Mouse (Mus musculus) kidney, adult 9 months (tissue): Measurements from ENCODE around the gene Colec11.

Experiments
- DNase-seq: peaks from one replicate; pipeline ENCODE4 v3.0.0; 2022

The Colec11 gene

DNA sequence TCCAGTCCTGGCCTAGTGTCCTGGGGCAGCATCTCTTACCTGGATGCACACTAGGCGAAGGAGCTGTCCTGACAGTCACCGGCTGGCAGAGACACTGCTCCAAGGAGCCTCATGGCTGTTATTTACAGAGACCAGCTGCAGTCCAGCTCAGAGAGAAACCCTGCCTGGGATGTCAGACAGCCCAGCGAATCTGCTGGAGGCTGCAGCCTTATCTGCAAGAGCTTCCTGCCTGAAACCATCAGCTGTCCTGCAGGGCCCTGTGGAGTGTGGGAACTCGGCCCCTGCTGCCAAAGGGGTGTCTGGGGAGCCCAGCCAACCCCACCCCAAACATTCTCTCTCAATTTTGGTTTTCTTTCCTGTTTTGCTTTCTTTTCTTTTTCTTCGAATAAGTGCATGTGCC is at the start of gene Colec11:
TSS of gene Colec11 (minus strand) at position 183 of the 400 bp plus-strand sequence.
- DNase-seq = no peak

DNA sequence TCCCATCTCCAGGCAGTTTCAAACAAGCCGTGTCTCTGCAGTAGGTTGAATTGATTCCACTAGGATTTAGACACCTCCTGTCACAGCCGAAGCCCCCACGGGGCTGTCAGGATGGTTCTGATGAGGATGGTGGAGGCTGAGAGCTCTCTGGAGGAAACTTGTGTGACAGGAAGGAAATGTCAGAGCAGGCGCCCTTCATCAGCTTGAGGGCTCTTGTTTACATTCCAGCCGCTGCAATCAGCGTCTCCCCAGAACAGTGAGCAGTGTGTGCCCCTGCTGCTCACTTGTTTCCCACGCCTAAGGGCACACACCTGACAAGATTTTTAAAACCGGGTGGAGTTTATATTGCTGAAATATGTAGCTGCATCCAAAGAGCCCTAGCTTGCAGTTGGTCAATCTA is 44.1 kb upstream of the Colec11 start:
- no peak for DNase-seq

DNA sequence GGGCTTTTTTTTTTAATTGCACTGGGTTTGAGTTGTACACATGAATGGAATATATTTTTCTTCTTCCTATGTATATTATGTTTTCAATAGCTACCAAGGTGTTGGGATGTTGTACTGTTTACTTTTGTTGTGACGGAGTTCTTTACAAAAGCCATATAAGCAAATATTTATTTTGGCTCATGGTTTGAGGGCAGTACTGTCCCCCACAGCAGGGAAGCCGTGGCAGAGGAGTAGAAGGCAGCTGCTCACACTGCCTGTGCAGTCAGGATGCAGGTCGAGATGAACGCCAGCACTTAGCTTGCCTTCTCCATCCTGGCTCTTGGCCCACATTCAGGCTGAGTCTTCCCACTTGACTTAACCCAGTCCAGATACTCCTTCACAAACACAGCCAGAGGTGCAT is 43.6 kb upstream of the Colec11 start:
- DNase-seq = no peak

DNA sequence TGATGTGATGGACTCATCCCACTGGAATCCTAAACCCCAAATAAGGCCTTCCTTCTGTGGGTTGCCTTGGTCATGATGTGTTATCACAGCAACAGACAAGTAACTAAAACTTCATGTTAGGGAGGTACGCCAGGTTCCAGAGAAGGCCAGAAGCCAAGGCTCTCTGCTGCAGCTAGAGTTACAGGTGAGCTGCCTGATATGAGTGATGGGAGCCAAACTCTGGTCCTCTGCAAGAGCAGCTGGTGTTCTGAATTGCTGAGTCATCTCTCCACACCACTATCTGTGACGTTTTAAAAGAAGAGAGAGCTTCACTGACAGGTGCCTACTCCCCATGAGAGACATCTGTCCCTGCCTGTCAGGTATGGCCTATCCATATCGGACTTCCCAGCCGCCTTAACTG is 39.5 kb upstream of the Colec11 start:
- DNase-seq = no peak

DNA sequence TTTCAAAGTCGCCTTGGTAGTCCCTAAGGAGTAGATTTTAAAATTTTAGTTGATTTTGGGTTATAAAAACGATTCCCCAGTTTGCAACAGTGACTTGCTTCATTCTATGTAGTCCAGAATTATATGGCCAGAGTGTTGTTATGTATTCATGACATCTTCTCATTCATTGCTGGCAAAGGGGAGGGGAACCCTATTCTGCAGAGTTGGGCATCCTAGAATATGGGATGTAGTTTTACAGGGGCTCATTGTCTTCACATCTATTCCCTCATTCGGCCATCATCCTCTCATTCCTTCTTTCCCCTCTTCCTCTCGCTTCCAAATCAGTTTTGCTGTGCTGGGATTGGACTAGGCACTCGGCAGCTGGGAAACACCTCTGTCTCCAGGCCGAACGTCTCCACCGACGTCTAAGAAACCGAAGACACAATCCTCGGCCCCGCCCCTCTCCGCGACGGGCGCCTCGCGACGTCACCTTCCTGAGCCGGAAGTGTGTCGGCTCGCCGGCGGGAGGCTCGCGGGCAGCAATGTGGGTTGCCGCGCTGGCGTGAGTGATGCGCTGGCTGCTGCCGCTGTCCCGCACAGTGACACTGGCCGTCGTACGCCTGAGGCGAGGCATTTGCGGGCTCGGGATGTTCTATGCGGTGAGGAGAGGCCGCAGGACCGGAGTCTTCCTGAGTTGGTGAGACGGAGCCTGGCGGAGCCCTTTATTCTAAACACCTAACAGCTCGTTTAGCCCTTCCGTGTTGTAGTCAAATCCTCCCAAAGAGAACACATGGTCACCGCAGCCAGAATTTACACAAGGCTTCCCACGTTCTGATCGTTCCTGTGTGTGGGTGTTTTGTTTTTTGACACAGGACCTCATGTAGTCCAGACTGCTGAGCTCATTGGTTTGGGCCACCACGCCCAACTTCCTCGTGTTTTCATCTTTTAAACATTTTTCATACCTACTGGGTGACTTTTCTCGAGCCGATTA is 26.2 kb upstream of the Colec11 start, which contains the start of gene Rnaseh1:
TSS of gene Rnaseh1 (plus strand) at position 462 of the 970 bp plus-strand sequence.
- peak; percentile 89 for DNase-seq

DNA sequence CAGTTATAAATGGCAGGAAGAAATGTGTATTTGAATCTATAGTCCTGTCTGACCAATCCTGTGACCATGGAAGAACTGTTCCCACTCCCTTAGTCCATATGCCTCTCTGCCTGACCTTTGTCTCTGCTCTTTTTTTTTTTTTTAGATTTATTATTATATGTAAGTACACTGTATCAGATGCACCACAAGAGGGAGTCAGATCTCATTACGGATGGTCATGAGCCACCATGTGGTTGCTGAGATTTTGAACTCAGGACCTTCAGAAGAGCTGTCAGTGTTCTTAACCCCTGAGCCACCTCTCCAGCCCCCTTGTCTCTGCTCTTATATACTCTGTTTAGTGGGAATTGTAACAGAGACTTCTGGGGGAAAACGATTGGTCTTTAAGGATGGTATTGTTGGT is 15.6 kb upstream of the Colec11 start:
- DNase-seq = no peak

DNA sequence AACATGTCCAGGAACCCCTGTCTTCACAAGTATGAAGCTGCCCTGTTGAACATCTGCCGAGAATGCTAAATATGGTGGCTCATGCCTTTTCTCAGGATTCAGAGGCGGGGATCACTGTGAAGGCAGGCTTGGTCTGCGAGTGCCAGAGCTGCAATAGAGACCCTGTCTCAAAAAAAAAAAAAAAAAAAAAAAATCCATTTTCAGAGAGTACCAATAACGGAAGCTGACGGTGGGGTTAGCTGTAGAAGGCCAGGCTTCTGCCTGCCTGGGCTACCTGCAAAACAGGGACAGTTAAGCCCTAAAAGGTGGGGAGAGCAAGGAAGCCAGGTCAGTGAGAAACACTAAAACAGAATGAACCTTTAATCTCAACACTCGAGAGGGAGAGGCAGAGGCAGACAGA is 13.4 kb upstream of the Colec11 start:
- no peak for DNase-seq

DNA sequence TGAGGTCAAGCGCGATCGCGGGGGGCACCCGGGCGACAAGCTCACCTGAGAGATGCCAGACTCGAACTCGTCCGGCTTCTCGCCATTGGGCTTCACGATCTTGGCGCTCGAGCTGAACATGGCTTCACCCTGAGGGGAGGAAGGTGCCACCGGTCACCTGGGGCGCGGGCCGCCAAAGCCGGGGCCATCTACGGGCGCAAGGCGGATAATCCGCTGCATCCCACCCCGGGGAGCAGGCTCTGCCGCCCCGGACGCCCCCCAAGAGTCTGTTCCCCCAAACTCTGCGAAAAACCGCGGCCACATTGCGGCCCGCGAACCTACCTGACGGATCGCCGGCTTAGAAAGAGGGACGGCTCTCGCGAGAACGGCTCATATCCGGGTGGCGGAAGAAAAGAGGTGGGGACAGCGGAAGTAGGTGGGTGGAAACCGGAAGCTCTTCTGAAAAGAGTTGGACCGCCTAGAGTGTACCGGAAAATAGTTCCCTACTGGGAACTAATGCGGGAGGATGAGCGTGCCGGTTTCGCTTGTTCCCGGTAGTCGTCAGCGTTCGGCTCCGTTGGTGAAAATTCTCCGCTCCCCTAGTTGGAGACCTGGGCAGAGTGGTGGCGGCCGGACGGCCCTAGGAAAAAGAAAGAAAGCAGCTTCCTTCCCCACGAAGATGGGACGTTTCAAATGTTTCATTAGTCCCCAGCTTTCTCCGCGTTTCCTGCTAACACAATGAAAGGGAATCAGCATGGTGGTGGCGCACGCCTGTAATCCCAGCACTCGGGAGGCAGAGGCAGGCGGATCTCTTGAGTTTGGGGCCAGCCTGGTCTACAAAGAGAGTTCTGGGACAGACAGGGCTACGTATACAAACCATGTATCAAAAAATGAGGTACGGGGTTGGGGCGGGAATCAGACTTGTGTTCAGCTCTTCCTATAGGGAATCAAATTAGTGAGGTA is 12.6 kb upstream of the Colec11 start, which contains the start of gene Rps7:
TSS of gene Rps7 (minus strand) at position 419 of the 942 bp plus-strand sequence.
- DNase-seq = peak; percentile 95

DNA sequence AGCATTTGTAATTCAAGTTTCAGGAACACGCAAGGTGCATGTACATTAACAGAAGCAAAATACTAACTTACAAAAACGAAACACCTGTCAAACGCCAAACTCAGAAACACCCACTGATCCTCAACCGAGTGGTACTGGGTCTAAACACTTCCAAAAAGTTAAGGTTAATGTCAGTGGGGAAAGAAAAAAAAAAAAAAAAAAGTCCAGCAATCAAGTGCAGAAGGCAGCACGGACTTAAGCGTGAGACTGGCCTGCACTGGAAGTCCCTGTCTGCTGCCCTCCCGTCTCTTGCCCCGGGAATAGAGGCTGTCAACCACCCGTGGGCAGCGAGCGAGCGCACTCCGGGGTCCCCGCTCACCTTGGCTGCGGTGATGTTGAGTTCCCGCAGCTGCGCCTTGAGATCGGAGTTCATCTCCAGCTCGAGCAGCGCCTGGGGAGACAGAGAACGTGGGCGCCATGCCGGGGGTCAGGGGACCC is 11.9 kb upstream of the Colec11 start:
- peak; percentile 14 for DNase-seq

DNA sequence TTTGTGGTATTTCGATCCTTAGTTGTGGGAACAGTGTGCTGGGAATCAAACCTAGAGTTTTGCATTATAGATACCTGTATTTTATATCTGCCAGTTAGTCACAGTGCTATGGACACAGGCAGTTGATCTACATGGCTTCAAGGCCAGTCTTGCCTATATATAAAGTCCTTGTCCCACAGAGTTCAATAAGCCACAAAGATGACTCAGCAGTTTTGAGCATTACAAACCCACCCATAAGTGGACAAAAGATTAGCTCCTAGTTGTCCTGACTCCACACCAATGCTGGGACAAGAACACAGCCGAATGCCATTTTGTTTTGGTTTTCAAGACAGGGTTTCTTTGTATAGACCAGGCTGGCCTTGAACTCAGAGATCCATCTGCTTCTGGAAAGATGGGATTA is 5.3 kb upstream of the Colec11 start:
- no peak for DNase-seq

DNA sequence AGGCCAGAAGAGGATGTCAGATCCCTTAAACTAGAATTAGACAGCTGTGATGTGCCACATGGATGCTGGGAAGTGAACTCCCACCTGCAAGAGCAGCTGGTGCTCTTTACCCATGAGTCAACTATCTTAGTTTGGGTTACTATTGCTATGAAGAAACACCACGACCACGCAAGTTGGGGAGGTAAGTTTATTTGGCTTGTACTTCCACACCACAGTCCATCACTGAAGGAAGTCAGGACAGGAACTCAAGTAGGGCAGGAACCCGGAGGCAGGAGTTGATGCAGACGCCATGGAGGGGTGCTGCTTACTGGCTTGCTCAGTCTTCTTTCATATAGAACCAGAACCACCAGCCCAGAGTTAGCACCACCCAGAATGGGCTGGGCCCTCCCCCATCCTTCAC is 3.9 kb upstream of the Colec11 start:
- no peak for DNase-seq

DNA sequence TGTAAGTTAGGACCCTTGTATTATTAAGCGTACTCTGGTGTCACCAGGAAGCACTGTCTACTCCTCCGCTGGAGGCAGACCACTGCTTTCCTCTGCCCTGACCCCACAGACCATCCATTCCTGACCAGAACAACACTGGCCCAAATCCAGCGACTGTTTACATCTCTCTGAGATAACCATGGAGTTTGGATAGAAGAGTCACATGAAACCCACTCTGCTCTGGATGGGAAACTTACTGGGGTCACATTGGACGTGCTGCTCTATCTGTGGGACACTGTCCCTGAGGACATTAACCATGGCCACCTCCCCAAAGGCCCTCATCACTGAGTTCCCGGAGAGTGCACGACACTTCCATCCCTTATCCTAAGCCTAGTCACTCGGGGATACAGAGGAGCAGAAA is 2.2 kb upstream of the Colec11 start:
- no peak for DNase-seq

DNA sequence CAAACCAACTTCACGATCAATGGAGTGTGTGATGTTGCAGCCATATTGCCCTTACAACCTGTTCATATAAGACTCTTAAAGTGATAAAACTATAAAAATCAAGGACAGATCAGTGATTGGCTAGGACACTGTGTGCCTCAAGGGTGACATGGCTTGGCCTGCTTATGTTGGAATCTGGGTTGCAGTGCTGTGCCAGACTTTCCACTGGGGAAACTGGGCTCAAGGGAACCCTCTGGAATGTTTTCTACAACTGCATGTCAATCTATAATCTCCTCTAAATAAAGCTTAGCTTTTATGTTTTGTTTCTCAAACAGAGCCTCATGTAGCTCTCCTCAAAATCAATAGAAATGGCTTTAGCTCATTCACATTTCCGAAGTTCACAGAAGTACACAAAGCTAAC is 1.1 kb upstream of the Colec11 start:
- DNase-seq = no peak

DNA sequence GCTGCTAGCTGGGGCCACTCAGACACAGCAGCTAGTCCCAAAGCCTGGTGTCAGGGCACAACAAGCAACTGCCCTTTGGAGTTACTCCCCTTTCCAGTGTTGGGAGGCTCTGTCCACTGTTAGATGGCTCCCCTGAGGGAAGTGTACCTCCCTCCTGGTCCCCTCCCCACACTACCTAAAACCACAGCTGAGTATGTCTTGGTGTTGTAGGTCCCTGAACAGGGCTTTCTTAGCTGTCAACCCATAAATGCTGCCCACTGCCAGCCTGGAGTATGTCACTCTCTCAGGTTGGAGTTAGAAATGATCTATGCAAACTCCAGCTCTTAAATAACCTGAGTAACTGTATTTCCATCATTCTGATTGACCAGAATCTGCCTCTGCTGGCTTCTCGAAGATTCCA is 536 bp downstream of the Colec11 start:
- DNase-seq = no peak

DNA sequence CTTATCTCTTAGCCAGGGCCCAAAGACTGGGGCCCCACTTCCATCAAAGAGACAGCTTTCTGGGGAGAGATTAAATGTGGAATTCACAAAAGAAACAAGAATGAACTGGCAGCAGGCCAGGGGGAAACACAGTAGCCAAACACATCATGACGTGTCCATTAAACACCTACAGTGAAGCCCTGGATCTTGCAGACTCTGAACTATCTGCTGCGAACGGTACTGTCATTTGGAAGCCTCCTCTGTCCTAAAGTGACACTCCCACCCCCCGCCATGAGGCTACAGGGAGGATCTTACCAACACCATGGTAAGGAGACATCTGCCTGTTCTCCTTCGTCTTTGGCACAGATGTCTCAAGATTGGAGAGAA is 1.0 kb downstream of the Colec11 start:
- no peak for DNase-seq

DNA sequence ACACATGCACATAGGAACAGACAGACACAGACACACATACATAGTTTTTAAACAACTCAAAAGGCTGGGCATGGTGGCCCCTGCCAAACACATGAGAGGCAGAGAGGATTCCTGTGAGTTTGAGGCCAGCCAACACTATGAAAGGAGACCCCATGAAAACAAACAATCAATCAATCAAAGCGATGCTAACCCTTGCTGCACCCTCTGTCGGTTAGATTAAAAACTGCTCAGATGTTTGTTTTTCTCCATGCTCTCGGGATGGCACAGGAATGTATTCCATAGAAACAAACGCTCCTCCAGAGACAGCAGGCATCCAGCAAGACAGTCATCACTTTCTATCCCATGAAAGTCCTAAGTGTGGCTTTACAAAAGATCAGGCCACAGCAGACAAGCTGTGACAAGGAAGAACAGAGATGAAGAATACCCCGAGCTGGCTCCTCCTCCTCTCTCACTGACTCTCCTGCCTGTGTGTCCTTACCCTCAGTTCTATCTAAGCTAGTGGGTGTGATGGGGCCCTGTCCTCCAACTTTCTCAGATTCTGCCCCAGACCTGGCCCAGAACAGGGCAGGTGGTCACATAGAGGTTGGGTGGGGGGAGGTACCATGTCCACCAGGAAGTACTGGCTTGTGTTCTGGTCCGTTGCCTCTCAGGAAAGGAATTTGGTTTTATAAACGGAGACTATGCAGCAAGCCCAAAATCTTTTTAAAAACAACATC is 1.6 kb downstream of the Colec11 start:
- no peak for DNase-seq

DNA sequence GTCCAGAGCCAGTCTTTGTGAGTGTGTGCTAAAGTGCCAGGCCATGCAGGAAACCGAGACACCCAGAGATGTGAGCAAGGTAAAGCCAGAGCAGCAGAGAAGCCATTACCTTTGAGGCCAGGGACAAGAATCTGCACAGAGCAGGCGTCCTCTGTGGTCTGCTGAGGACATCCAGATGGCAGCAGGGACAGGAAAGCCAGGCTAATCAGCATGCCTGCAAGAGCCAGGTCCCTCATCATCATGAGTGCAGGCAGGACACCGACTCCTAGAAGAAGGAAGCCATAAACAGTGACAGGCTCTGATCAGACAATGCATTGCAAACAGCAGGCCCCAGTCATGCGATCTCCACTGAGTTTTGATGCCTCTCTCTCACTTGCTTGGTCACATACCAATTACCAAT is 5.9 kb downstream of the Colec11 start:
- DNase-seq = no peak

DNA sequence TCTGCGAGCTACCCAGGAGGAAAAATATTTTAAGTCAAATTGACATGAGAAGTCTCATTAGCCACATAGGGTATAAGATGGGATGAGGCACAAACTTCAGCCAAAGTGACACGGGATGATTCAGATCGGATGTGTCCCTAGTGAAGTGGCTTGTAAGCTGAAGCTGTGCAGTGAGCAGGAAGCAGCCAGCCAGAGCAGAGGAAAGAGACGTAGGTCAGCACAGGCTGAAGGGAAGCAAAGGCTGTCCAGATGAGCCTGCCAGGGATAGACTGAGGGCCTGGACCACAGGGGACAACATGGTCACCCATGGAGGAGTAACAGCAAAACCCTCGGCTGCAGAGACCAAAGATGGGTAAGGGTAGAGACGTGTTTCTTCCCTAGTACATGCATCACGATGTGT is 8.8 kb downstream of the Colec11 start:
- DNase-seq = no peak

DNA sequence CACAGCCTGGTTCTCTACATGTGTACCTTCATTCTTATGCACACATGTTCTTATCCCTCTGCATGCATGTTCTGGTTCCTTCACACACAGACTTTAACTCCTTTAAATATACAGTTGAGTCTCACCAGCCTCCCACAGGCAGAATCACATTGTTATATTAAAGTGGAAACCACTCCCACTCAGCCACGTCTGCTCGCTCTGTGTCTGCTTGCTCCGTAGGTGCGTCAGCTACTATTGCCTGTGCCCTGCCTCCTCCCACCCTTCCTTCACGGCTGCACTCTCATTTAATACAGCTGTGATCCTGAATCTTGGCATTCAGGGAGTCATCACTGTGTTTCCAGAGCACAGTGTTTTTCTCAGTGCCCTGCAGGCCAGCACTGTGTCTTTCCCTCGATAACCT is 10.8 kb downstream of the Colec11 start:
- DNase-seq = no peak

DNA sequence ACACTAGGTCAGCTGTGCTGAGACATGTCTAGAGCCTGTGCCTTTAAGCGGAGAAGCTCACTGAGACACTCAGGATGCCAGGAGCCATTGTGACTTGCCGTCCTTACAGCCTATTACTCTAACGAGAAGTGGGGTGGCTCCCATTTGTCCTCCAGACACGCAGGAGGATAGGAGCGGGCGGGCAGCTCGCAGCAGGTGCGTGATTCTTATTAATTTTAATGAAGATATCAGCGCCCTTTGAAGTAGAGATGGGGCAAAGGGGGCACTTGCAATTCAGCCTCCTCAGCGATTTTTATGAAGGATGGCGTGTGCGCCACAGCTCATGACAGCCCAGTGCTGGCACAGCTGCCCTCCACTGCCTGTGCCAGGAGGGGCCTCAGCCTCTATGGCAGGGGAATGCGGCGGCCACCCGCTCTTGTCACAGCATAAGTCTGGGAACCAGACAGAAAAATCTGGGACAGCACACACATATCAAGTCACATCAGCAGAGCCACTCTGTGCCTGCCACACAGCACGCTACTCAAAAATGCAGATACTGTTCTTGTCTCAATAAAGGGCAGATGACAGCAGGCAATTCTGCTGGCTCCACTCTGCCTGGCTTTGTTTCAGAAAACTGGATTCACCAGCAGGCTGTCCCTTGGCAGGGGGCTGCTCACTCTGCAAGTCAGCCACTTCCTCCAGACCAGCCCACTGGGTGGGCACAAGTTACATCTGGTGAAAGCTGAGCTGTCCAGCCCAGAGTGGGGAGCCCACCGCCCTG is 15.5 kb downstream of the Colec11 start:
- no peak for DNase-seq

DNA sequence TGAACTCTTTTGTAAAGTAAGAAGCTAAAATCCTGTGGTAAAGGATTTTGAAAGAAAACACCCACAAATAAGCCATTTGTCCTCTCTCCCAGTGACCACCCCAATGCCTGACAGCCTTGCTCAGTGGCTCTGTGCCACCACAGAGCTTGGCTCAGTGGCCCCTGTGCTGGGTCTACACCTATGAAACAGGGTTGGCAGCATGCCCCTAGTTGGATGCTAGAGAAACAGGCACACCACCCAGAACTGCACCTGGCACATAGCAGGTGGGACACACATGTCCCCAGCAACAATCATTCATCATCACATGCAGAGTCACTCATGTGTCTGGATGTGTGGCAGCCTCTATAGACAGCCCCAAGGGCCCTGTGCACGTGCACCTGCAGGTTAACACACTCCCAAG is 19.7 kb downstream of the Colec11 start:
- DNase-seq = no peak

DNA sequence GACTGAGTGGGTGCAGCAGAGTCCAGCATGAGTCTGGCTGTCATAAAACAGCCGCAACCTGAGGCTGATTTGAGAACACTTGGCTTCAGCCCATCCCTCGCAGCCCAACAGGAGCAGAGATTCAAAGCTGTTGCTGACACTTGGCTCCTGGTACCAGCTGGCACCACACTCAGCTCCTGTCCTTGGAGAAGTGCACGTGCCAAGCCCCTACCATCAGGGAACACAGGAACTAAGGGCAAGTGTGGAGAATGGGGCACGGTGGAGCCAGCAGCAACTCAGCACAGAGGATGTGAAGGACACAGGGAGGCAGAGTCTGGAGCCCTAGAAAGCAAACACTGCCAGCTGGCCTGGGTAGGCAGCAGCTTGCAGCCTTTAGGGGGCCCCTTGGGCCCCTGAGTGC is 20.9 kb downstream of the Colec11 start:
- no peak for DNase-seq
